Mouse (Mus musculus) CH12.LX (cell line): ENCODE measurements around the gene Il27ra. TPM values are rescaled to one million over a fixed set of nuclear protein-coding genes. Genes with fewer than 3 reads are reported as not detected.

Source experiments
- DNase-seq: peaks from one replicate; pipeline ENCODE4 v3.0.0-alpha.2; 2013; ENCODE audit errors: extremely low read depth
- H3K27ac ChIP-seq: 2 replicates; pipeline ENCODE4 v1.5.1; 2012; ENCODE audit warnings: low read depth, mild to moderate bottlenecking, control low read depth, moderate library complexity; ENCODE audit not compliant: insufficient read depth
- H3K27me3 ChIP-seq: replicated peaks from 2 replicates; pipeline ENCODE3; 2012; ENCODE audit warnings: inconsistent platforms
- H3K36me3 ChIP-seq, 2 experiments: replicated peaks in 1 of 2; 2 replicates each; pipeline versions ENCODE3 to v1.6.1; 2012; ENCODE audit warnings: inconsistent platforms in 1 of 2, low read length in 1 of 2, mild to moderate bottlenecking in 1 of 2, mixed read lengths in 1 of 2, moderate library complexity in 1 of 2; ENCODE audit not compliant: control insufficient read depth in 1 of 2, insufficient read depth in 1 of 2
- H3K4me1 ChIP-seq, 2 experiments: 2 replicates each; pipeline ENCODE4 v1.6.1; 2012; ENCODE audit warnings: inconsistent platforms in 1 of 2, moderate library complexity in 1 of 2; ENCODE audit not compliant: insufficient read depth in 2 of 2, control insufficient read depth in 1 of 2
- H3K4me2 ChIP-seq: 2 replicates; pipeline ENCODE4 v1.6.1; 2012; ENCODE audit warnings: low read depth, mild to moderate bottlenecking, control low read depth; ENCODE audit not compliant: poor library complexity, insufficient read depth, severe bottlenecking
- H3K4me3 ChIP-seq, 3 experiments: fragments of 150-350 bp in 1 of 3; sonication (generic) in 1 of 3; replicated peaks in 1 of 3; 2 replicates each; pipeline versions ENCODE3 to v1.5.1; 2011 to 2012; ENCODE audit warnings: low read depth in 2 of 3, low read length in 2 of 3, mild to moderate bottlenecking in 2 of 3, moderate library complexity in 2 of 3, control low read depth in 1 of 3, improper control_type of control experiment in 1 of 3, inconsistent platforms in 1 of 3, mixed read lengths in 1 of 3; ENCODE audit not compliant: poor library complexity in 1 of 3
- H3K79me2 ChIP-seq: replicated peaks from 2 replicates; pipeline ENCODE4 v1.6.1; 2012; ENCODE audit warnings: mild to moderate bottlenecking, moderate library complexity; ENCODE audit not compliant: control insufficient read depth, poor library complexity, insufficient read depth, severe bottlenecking; ENCODE audit errors: extremely low read depth
- H3K9ac ChIP-seq: 2 replicates; pipeline ENCODE4 v1.6.1; 2012; ENCODE audit warnings: low read depth, mild to moderate bottlenecking, control low read depth, moderate library complexity; ENCODE audit not compliant: insufficient read depth
- H3K9me3 ChIP-seq: replicated peaks from 2 replicates; pipeline ENCODE3; 2012; ENCODE audit warnings: low read length, inconsistent platforms, mixed read lengths
- BHLHE40 ChIP-seq: IDR thresholded peaks from 2 replicates; pipeline ENCODE4 v1.6.1; 2011; ENCODE audit warnings: mild to moderate bottlenecking, low read depth, low read length, improper control_type of control experiment
- CHD1 ChIP-seq: IDR thresholded peaks from 2 replicates; pipeline ENCODE4 v1.6.1; 2012; ENCODE audit warnings: low read depth, low read length, improper control_type of control experiment, inconsistent platforms
- CTCF ChIP-seq, 2 experiments: IDR thresholded peaks in 1 of 2; conservative IDR thresholded peaks in 1 of 2; 2 replicates each; pipeline ENCODE4 v1.5.1; 2011 to 2012; ENCODE audit warnings: low read depth in 2 of 2, low read length in 2 of 2, improper control_type of control experiment in 1 of 2, inconsistent platforms in 1 of 2, mild to moderate bottlenecking in 1 of 2, moderate library complexity in 1 of 2
- E2F4 ChIP-seq: IDR thresholded peaks from 2 replicates; pipeline ENCODE4 v1.6.1; 2011; ENCODE audit warnings: low read depth, low read length, improper control_type of control experiment; ENCODE audit not compliant: insufficient replicate concordance
- ELF1 ChIP-seq: IDR thresholded peaks from 2 replicates; pipeline ENCODE4 v1.6.1; 2014; ENCODE audit warnings: low read depth, mild to moderate bottlenecking, inconsistent platforms, low read length, improper control_type of control experiment
- GABPA ChIP-seq: IDR thresholded peaks from 2 replicates; pipeline ENCODE4 v1.6.1; 2012; ENCODE audit warnings: low read depth, low read length, improper control_type of control experiment, inconsistent platforms; ENCODE audit not compliant: insufficient replicate concordance
- HCFC1 ChIP-seq: IDR thresholded peaks from 2 replicates; pipeline ENCODE4 v1.6.1; 2012; ENCODE audit warnings: low read depth, mild to moderate bottlenecking, inconsistent platforms, low read length, improper control_type of control experiment
- JUN ChIP-seq: IDR thresholded peaks from 2 replicates; pipeline ENCODE4 v1.6.1; 2011; ENCODE audit warnings: low read depth, mild to moderate bottlenecking, low read length, improper control_type of control experiment, moderate library complexity; ENCODE audit not compliant: insufficient read depth
- JUND ChIP-seq: conservative IDR thresholded peaks from 2 replicates; pipeline ENCODE4 v1.6.1; 2011; ENCODE audit warnings: low read depth, low read length, improper control_type of control experiment
- KAT2A ChIP-seq: IDR thresholded peaks from 2 replicates; pipeline ENCODE4 v1.6.1; 2012; ENCODE audit warnings: low read length, improper control_type of control experiment, inconsistent platforms; ENCODE audit not compliant: insufficient replicate concordance
- MAX ChIP-seq: IDR thresholded peaks from 2 replicates; pipeline ENCODE4 v1.6.1; 2011; ENCODE audit warnings: low read length, improper control_type of control experiment
- MAZ ChIP-seq: IDR thresholded peaks from 2 replicates; pipeline ENCODE4 v1.6.1; 2012; ENCODE audit warnings: low read depth, mild to moderate bottlenecking, inconsistent platforms, low read length, improper control_type of control experiment, moderate library complexity
- MEF2A ChIP-seq: IDR thresholded peaks from 2 replicates; pipeline ENCODE4 v1.6.1; 2014; ENCODE audit warnings: low read depth, mild to moderate bottlenecking, inconsistent platforms, low read length, improper control_type of control experiment, borderline replicate concordance
- MXI1 ChIP-seq: IDR thresholded peaks from 2 replicates; pipeline ENCODE4 v1.6.1; 2011; ENCODE audit warnings: mild to moderate bottlenecking, low read depth, low read length, improper control_type of control experiment
- MYC ChIP-seq: IDR thresholded peaks from 2 replicates; pipeline ENCODE4 v1.6.1; 2011; ENCODE audit warnings: low read depth, mild to moderate bottlenecking, improper control_type of control experiment, low read length
- NELFE ChIP-seq: IDR thresholded peaks from 2 replicates; pipeline ENCODE4 v1.6.1; 2011; ENCODE audit warnings: low read depth, low read length, improper control_type of control experiment
- PAX5 ChIP-seq: IDR thresholded peaks from 2 replicates; pipeline ENCODE4 v1.6.1; 2012; ENCODE audit warnings: low read length, inconsistent platforms, mixed read lengths
- POLR2A ChIP-seq: IDR thresholded peaks from 2 replicates; pipeline ENCODE4 v1.6.1; 2011; ENCODE audit warnings: low read depth, mild to moderate bottlenecking, improper control_type of control experiment, low read length
- RAD21 ChIP-seq: IDR thresholded peaks from 2 replicates; pipeline ENCODE4 v1.6.1; 2011; ENCODE audit warnings: low read depth, mild to moderate bottlenecking, low read length, improper control_type of control experiment, moderate library complexity
- SIN3A ChIP-seq: IDR thresholded peaks from 2 replicates; pipeline ENCODE4 v1.6.1; 2012; ENCODE audit warnings: low read length, improper control_type of control experiment, inconsistent platforms
- SMC3 ChIP-seq: IDR thresholded peaks from 2 replicates; pipeline ENCODE4 v1.6.1; 2011; ENCODE audit warnings: low read depth, low read length, improper control_type of control experiment
- TBP ChIP-seq: conservative IDR thresholded peaks from 2 replicates; pipeline ENCODE4 v1.6.1; 2011; ENCODE audit warnings: low read depth, low read length, improper control_type of control experiment
- UBTF ChIP-seq: IDR thresholded peaks from 2 replicates; pipeline ENCODE4 v1.6.1; 2012; ENCODE audit warnings: low read depth, mild to moderate bottlenecking, inconsistent platforms, low read length, improper control_type of control experiment, moderate library complexity
- ZNF384 ChIP-seq: IDR thresholded peaks from 2 replicates; pipeline ENCODE4 v1.6.1; 2012; ENCODE audit warnings: low read depth, low read length, improper control_type of control experiment, inconsistent platforms
- dilution Hi-C: fragments of 300-500 bp; cut with MboI; formaldehyde crosslinking; loops from 2 replicates; pipeline ENCODE4 v1.14.3; 2020; ENCODE audit warnings: low sequenced_read_pairs; ENCODE audit not compliant: extremely low pct_unique_long_range_greater_than_20kb, extremely low pct_ligation_motif_present
- in situ Hi-C: fragments of 300-500 bp; cut with MboI; formaldehyde crosslinking; loops from 3 replicates; pipeline ENCODE4 v1.14.3; 2019; ENCODE audit warnings: low sequenced_read_pairs, low pct_ligation_motif_present, low pct_unique_long_range_greater_than_20kb, mixed read lengths
- polyA plus RNA-seq: library from polyadenylated mRNA; unstranded; fragments of >175 nt; gene quantifications from 2 replicates; pipeline ENCODE4 v1.2.1, GENCODE M21; 2012; ENCODE audit warnings: low read depth; ENCODE audit not compliant: insufficient read length
- total RNA-seq, 2 experiments: library from RNA; depleted of rRNA; stranded (reverse); fragments of 300-350 nt in 1 of 2; fragments of >200 nt in 1 of 2; gene quantifications; 2 replicates each; pipeline ENCODE4 v1.2.3; 2012 to 2014

Gene Il27ra
- total and polyA plus RNA-seq, 3 experiments, result 1.4 to 2.4 (median 2.3) TPM

- H3K4me2 ChIP-seq, result no peak overlapping the region
- in situ Hi-C loops, result no loop called here
- H3K4me3 ChIP-seq, result no peak overlapping the region
- no peaks in the 10 kb centered on the region for H3K9me3 ChIP-seq
- peaks cover 2% of the 10 kb centered on the region for H3K27me3 ChIP-seq
- H3K27ac ChIP-seq, result no peak overlapping the region
- dilution Hi-C loops, result no loop called here
- DNase-seq, result no peak
- no peaks in the 10 kb centered on the region for H3K36me3 ChIP-seq
- no peaks in the 10 kb centered on the region for H3K79me2 ChIP-seq
- TF ChIP-seq RAD21 (no peak), SMC3 (no peak), ELF1 (no peak)
- H3K9ac ChIP-seq, result no peak overlapping the region
- H3K4me1 ChIP-seq, result peaks cover 9 to 20% of the 10 kb centered on the region in 2 experiments
Measured at GRCm38 (mm10) chr8:84060245-84060644, 17.9 kb upstream of the Il27ra start.

GRCm38 (mm10) chr8:84059226-84059625 is 16.8 kb upstream of the Il27ra start:
- Histone ChIP-seq H3K36me3 (no peaks in the 10 kb centered on the region), H3K9ac (no peak overlapping the region), H3K4me2 (no peak overlapping the region), H3K79me2 (no peaks in the 10 kb centered on the region), H3K27me3 (peaks cover 2% of the 10 kb centered on the region), H3K4me1 (peaks cover 7 to 10% of the 10 kb centered on the region in 2 experiments), H3K9me3 (no peaks in the 10 kb centered on the region), H3K27ac (no peak overlapping the region), H3K4me3 (no peak overlapping the region)
- in situ Hi-C loops (loop anchor here (10.0 kb wide), 1 partner anchor 46 kb away; the partner anchor contains the start of gene Dcaf15), dilution Hi-C loops (no loop called here)
- no peak for TF ChIP-seq BHLHE40
- no peak for TF ChIP-seq ELF1
- no peak for TF ChIP-seq HCFC1
- TF ChIP-seq JUND, result no peak
- TF ChIP-seq CTCF (conservative IDR thresholded peaks at IDR 0.05 in 1 of 2, IDR thresholded peaks at IDR 0.05 in 1 of 2; ENCODE audit: low read depth in 2 of 2, low read length in 2 of 2), result peak; percentile 6 to 45; a peak in 2 of 4 replicates
- TF ChIP-seq MXI1, result no peak
- TF ChIP-seq CHD1, result no peak
- no peak for TF ChIP-seq UBTF
- no peak for TF ChIP-seq MEF2A
- peak; percentile 34 for TF ChIP-seq SMC3
- no peak for TF ChIP-seq NELFE
- no peak for TF ChIP-seq POLR2A
- TF ChIP-seq MAX, result no peak
- no peak for TF ChIP-seq E2F4
- no peak for TF ChIP-seq GABPA
- no peak for TF ChIP-seq PAX5
- TF ChIP-seq ZNF384, result no peak
- no peak for TF ChIP-seq KAT2A
- peak; percentile 35 for TF ChIP-seq RAD21
- no peak for TF ChIP-seq MYC
- TF ChIP-seq TBP, result no peak
- no peak for TF ChIP-seq MAZ
- no peak for TF ChIP-seq JUN
- no peak for TF ChIP-seq SIN3A
- DNase-seq, result no peak
